Mouse (Mus musculus): Measurements from ENCODE around the gene Apol7c.
"Not testable (repeated sequence)": the region's sequence is repeated elsewhere in the genome, so short reads cannot be mapped to it uniquely, and the experiment has no call there.

The Apol7c gene

DNA sequence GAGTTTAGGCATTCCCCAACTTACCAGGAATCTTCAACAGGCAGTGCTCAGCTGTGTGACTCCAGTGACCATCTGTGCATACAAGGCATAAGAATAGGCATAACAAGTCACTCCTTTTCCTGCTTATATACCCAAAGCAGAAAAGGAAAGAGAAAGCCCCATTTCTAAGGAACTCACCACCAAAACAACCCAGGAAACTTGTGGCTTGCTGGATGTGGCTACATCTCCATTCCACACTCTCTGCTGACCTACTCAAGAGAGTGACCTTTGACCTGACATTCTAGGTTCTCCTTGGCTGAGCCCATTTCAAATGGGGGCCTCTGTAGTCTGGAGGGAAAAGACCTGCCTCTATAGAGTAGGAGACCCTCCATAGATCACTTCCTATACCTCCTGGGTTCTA, at the start of gene Apol7c:
Gene Apol7c (minus strand): TSS at position 101 of the 400 bp plus-strand sequence.
- in situ Hi-C loops (cut with MboI, MseI): no loop called here

DNA sequence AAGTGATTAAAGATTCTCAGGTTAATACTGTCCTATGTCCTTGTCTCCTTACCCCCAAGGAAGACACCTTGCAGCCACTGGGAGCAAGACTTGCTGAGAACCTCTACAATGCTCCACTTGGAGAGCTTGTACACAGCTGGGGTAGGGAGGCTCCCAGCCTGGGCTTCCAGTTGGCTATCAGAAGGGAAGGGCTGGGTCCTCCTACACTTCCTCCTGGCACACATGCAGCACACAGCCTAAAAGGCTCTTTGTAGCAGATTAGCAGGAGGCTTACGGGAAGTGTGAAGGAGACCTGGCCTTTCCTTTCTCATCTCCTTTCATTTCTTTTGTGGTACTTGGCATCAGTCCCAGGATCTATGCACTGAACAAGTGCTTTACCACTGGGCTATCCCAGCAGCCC, 48.6 kb upstream of the Apol7c start:
- in situ Hi-C loops (cut with MboI, MseI): no loop called here

DNA sequence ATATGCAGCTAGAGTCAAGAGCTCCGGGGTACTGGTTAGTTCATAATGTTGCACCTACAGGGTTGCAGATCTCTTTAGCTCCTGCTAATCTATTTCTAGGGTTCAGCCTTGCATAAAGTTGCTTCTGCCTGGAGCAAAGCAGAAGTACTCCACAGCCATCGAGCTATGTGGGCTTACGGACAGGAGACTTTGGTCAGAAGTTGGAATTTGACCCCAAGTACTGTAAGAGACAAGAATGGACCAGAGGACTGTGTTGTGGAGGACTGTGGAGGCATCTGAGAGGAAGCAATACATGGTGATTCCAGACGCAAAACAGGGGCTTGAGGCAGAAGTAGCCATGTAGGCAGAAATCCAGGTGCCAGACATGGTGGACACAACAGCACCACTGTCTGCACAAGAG, 46.2 kb upstream of the Apol7c start:
- in situ Hi-C loops (cut with MboI, MseI): no loop called here

DNA sequence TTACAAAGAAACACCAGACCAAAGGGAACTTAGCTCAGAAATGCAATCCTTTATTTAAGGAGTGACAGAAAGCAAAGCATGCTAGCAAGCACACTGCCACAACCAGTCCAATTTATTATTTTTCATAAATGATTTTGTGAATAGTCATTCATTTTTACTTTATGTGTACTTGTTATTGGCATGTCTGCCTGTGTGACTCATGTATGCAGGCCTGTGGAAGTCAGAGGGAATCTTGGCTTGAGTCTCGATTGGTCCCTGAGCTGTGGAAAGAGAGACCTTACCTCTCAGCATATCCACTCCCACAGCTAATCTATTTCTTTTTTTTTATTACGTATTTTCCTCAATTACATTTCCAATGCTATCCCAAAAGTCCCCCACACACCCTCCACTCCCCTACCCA, 45.7 kb upstream of the Apol7c start:
- in situ Hi-C loops (cut with MboI, MseI): no loop called here

DNA sequence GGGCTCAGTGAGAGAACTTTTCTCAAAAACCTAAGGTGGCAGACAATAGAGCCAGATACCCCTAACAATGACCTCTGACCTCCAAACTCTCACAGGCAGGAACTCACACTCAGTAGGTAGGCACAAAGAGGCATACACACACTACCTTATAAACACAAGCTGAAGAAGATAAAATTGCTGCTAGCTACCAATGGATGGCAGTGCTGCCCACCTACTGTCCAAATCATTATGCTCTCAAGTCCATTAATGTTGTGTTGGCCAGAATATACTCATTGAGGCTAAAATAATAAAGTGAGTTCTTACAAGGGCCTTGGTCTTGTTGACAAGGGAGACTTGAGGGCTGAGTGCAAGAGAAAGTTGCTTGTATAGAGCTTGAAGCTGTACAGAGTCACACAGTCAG, 30.1 kb upstream of the Apol7c start:
- in situ Hi-C loops (cut with MboI, MseI): no loop called here

DNA sequence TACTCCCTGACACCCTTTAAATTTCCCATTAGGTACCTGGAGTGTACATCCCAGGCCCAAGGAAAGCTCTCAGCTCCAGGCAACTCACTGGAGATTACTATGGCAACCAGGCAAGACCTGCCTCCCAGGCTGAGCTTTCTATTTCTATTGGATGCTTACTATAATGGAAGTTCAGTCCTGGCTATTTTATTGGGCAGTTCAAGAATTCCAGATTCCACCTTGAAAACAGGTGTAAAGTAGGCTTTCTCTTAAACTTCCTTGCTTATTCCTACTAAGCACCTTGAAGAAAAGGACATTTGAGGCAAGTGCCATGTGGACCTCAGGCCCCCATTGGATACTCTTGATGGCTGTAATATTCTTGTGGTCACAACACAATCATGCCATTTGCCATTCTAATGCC, 28.7 kb upstream of the Apol7c start, which contains the start of gene 1700025B11Rik:
Gene 1700025B11Rik (minus strand): TSS at position 101 of the 400 bp plus-strand sequence.
- in situ Hi-C loops (cut with MboI, MseI): no loop called here

DNA sequence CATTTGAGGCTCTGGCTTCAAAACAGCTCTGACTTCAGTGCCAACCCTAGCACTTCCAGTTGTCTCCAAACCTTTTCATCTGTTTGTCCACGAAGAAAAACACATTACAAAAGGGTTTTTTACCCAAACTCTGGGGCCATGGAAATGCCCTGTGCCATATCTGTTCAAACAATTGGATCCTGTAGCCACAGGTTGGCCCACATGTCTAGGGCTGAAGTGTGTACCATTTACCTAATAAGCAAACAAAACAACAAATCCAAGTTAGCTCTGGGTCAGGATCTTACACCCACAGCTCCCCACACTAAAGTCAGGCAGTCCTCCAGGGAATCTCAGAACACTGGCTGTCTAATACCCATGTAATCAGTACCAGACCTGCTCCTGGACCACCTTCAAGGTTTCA, 6.1 kb upstream of the Apol7c start:
- in situ Hi-C loops (cut with MboI, MseI): not testable (repeated sequence)

DNA sequence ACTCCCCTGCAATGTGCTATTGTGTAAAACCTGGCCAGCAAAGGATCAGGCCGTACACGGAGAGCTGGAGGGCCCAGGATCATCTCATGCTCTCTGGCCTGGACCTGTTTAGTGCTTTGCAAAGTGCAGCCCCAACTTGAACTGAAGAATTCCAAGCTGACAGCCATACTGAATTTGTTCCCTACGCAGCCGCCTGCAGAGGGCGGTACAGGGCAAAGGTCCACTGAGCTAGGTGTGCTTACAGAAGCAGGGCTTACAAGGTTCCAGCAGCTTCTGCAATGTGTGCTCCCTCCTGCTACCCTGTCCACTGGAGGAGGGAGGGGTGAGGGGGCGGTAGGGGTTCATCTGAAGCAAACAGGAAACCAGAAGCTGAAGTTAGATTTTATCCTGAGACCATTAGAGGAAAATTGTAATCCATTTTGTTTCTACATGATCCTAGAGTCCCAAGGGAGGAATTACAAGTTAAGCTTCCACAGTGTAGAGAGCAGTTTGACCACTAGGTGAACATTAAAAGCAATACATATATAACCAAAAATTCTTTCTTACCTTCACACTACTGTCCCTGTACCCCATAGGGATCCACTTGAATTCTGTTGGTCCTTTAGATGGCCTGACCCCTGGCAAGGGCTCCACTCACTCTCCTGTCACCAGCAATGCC, 9.8 kb downstream of the Apol7c start:
- in situ Hi-C loops (cut with MboI, MseI): not testable (repeated sequence)

DNA sequence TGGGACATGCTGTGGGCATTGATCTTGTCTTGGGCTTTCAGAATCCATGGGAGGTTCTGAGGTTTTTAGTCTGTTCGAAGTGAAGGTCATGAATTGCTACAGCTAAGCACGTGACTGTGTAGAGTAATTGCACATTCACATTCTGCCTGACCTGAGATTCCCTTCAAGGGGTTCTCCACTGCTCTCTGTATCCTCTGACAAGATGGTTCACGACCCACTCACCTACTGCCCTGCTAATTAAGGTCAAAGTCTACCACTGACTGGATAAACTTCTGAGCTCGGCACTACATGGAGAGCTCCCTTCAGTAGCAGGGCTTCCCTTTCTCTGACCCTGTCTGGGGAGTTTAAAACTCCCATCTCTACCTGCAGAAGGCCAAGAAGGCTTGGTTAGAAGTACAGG, 12.5 kb downstream of the Apol7c start:
- in situ Hi-C loops (cut with MboI, MseI): not testable (repeated sequence)

DNA sequence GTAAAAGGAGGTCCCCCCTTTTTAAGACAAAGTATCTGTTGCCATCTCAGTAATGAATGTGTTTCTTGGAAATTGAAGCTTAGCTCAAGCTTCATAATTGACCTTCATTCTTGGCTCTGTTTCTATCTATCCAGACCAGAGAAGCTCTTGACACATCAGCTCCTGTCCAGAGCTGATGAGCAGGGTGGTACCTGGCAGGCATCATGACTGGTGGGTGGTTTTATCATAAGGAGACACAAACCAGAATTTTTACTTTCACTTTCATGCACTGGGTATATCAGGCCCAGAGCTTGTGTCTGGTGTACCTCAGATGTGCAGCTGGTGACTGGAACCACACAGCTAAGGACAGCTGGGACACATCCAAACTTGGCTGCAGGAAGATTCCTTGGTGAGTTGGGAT, 25.1 kb downstream of the Apol7c start, which contains the start of gene Apol11a:
Gene Apol11a (plus strand): TSS at position 306 of the 400 bp plus-strand sequence.
- in situ Hi-C loops (cut with MboI, MseI): not testable (repeated sequence)

DNA sequence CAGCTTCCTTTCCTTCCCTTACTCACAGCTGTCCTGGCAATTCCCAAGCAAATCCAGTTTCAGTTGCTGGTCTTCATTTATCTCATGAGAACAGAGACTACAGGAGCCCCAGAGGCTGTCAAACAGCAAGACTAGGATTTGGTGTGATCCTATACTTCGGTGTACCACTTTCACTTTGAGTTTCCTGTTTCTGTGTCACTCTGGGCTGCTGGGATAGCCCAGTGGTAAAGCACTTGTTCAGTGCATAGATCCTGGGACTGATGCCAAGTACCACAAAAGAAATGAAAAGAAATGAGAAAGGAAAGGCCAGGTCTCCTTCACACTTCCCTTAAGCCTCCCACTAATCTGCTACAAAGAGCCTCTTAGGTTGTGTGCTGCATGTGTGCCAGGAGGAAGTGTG, 38.4 kb downstream of the Apol7c start:
- in situ Hi-C loops (cut with MboI, MseI): loop anchor here (5.0 kb wide), 1 partner anchor 158 kb away; no protein-coding TSS in a partner anchor

DNA sequence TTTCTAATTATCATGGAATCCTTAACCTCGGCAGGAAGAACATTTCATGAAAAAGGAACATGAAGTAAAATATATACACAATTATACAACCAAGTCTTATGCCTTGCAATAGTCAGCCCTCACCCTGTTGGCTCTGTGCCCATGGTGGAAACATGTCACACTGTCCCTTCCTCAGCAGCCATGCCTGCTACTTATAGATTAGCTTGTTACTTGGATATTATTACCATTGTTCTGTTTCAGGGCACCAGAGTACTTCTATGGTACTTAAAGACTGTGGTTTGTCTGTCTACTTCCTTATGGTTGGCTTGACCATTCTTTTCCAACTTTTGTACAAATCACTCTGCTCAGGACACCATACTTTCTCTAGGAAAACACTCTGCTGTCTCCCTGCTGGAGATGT, 39.9 kb downstream of the Apol7c start:
- in situ Hi-C loops (cut with MboI, MseI): loop anchor here (5.0 kb wide), 1 partner anchor 159 kb away; no protein-coding TSS in a partner anchor

DNA sequence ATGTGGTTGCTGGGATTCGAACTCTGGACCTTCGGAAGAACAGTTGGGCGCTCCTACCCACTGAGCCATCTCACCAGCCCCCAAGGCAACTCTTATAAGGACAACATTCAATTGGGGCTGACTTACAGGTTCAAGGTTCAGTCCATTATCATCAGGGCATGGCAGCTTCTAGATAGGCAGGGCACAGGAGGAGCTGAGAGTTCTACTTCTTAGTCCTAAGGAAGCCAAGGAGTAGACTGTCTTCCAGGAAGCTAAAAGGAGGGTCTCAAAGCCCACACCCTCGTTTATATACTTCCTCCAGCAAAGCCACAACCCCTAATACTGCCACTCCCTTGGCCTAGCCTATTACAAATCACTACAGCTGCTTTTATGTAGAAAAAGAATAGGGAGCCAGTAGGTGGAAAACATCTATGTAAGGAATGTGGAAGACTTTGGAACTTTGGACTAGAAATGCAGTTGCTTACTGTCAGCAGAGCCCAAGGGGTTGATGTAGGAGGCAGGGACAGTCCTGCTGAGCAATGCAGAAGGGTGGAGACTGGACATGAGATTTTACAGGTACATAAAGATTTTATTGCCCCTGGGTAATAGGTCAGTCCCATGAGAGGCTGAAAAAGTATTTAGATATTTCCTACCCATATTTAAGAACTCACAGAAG, 50.8 kb downstream of the Apol7c start:
- in situ Hi-C loops (cut with MboI, MseI): no loop called here

DNA sequence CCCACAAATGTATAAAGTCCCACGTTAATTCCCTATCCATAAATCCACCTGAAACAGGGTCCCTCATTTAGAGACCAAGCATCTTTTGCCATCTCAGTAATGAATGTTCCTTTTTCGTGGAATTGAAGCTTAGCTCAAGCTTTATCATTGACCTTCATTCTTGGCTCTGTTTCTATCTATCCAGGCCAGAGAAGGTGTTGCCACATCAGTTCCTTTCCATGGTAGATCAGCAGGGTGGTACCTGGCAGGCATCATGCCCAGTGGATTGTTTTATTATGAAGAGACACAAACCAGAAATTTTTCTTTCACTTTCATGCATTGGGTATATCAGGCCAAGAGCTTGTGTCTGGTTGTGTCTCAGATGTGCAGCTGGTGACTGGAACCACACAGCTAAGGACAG, 56.4 kb downstream of the Apol7c start, which contains the start of gene Apol10a:
Gene Apol10a (plus strand): TSS at position 355 of the 400 bp plus-strand sequence.
- in situ Hi-C loops (cut with MboI, MseI): not testable (repeated sequence)
